Mouse (Mus musculus): Measurements from ENCODE around the gene Trim23.

GRCm38 (mm10) chr13:104145646-104146045, 33.0 kb upstream of the Trim23 start:
- TF ChIP-seq POLR2A (IDR thresholded peaks at IDR 0.05; ENCODE audit: low read depth, low read length) (no peak), CTCF (IDR thresholded peaks at IDR 0.05; ENCODE audit: extremely low read depth, insufficient read depth, insufficient read length, insufficient replicate concordance) (no peak)
